Mouse (Mus musculus) heart, postnatal 10 days (tissue): ENCODE data around the gene Crip3. TPM values are rescaled to one million over a fixed set of nuclear protein-coding genes. Genes with fewer than 3 reads are reported as not detected.

Experiments used
- DNase-seq, 2 experiments: peaks; one replicate each; pipeline ENCODE4 v3.0.0; 2021
- intact Hi-C: fragments of 180-260 bp; cut with DNase I; formaldehyde crosslinking; loops from one replicate; pipeline ENCODE4 v1.15.1; 2025
- total RNA-seq, 2 experiments: library from RNA; stranded (reverse); gene quantifications; 2 replicates each; pipeline ENCODE4 v1.2.3; 2021

The Crip3 gene
- total RNA-seq, result under 1 TPM in 1 of 2 experiments, not detected in 1; 0.26 TPM

GRCm38 (mm10) chr17:46428761-46429414 lies at the start of gene Crip3:
Gene Crip3, plus strand, starts transcription at chr17:46428926.
- intact Hi-C loops, result no loop called here
- no peak for DNase-seq

GRCm38 (mm10) chr17:46383294-46384060 lies 45.2 kb upstream of the Crip3 start, which contains the start of gene Zfp318:
Gene Zfp318, plus strand, starts transcription at chr17:46383731.
- peak; percentile 97 for DNase-seq
- intact Hi-C loops, result loop anchor here (2.0 kb wide), 1 partner anchor 55 kb away; the partner anchor contains the start of gene Abcc10

GRCm38 (mm10) chr17:46384061-46384801 lies 44.5 kb upstream of the Crip3 start:
- intact Hi-C loops, result no loop called here
- DNase-seq, result peak; percentile 43 to 53

- DNase-seq, result no peak
- intact Hi-C loops, result no loop called here
These were observed 40.5 kb upstream of the Crip3 start for GRCm38 (mm10) chr17:46388200-46388599.

- intact Hi-C loops, result loop anchor here (5.0 kb wide), 1 partner anchor 126 kb away; no protein-coding TSS in a partner anchor
- DNase-seq, result peak; percentile 50 to 53
These were observed 35.7 kb upstream of the Crip3 start for GRCm38 (mm10) chr17:46393012-46393411.

- intact Hi-C loops, result loop anchor here (5.0 kb wide), 1 partner anchor 127 kb away; no protein-coding TSS in a partner anchor
These were observed 34.1 kb upstream of the Crip3 start for GRCm38 (mm10) chr17:46394631-46395030.

GRCm38 (mm10) chr17:46408478-46408877 lies 20.2 kb upstream of the Crip3 start:
- no peak for DNase-seq
- intact Hi-C loops, result no loop called here

More at GRCm38 (mm10) chr17:46394631-46395030, 34.1 kb upstream of the Crip3 start:
- no peak for DNase-seq

- intact Hi-C loops, result no loop called here
- peak; percentile 41 to 47 for DNase-seq
These were observed 10.1 kb upstream of the Crip3 start for GRCm38 (mm10) chr17:46418628-46419027.

GRCm38 (mm10) chr17:46419717-46420116 lies 9.0 kb upstream of the Crip3 start:
- intact Hi-C loops, result no loop called here
- DNase-seq, result no peak

- intact Hi-C loops, result no loop called here
- DNase-seq, result no peak
These were observed 2.2 kb upstream of the Crip3 start for GRCm38 (mm10) chr17:46426496-46426895.

- DNase-seq, result no peak
- intact Hi-C loops, result no loop called here
These were observed 4.9 kb downstream of the Crip3 start for GRCm38 (mm10) chr17:46433627-46434026.

GRCm38 (mm10) chr17:46436672-46437366 lies 8.1 kb downstream of the Crip3 start:
- intact Hi-C loops, result loop anchor here (1.0 kb wide), 1 partner anchor 74 kb away; no protein-coding TSS in a partner anchor
- peak; percentile 51 to 63 for DNase-seq

GRCm38 (mm10) chr17:46438298-46438873 lies 9.7 kb downstream of the Crip3 start, which contains the start of gene Slc22a7:
Gene Slc22a7, minus strand, starts transcription at chr17:46438457.
- intact Hi-C loops, result no loop called here
- DNase-seq, result no peak

- DNase-seq, result no peak
- intact Hi-C loops, result no loop called here
These were observed 10.4 kb downstream of the Crip3 start for GRCm38 (mm10) chr17:46439176-46439575.

- no peak for DNase-seq
- intact Hi-C loops, result no loop called here
These were observed 16.3 kb downstream of the Crip3 start for GRCm38 (mm10) chr17:46444839-46445579.

GRCm38 (mm10) chr17:46446264-46446663 lies 17.5 kb downstream of the Crip3 start:
- intact Hi-C loops, result no loop called here
- DNase-seq, result no peak

GRCm38 (mm10) chr17:46452683-46453082 lies 24.0 kb downstream of the Crip3 start:
- intact Hi-C loops, result no loop called here
- no peak for DNase-seq

- intact Hi-C loops, result no loop called here
These were observed 24.7 kb downstream of the Crip3 start for GRCm38 (mm10) chr17:46453302-46453948.

GRCm38 (mm10) chr17:46453970-46454411 lies 25.3 kb downstream of the Crip3 start:
- intact Hi-C loops, result no loop called here
- DNase-seq, result no peak

More at GRCm38 (mm10) chr17:46453302-46453948, 24.7 kb downstream of the Crip3 start:
- no peak for DNase-seq
